Mouse (Mus musculus): ENCODE measurements around the gene Hipk2. TPM values are rescaled to one million over a fixed set of nuclear protein-coding genes. Genes with fewer than 3 reads are reported as not detected.

The Hipk2 gene
- polyA plus RNA-seq, 2 experiments, result 11.9 to 12.3 TPM

DNA sequence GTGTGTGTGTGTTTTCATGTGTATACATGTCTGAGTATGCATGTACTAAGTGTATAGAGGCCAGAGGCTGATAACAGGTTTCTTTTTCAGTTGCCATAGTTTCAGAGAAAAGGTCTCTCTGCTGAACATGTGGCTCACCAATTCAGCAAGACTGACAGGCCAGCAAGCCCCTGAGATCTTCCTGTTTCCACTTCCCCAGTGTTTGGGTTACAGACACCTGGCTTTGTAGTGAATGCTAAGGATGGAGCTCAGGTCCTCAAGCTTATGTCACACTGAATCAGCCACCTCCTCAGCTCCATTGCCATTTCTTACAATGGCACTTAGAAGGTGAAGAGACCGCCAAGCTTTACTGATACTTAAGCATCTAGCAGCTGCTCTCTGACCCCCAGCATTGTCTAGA lies 55.1 kb downstream of the Hipk2 start:
- DNase-seq (ENCODE audit: low spot score), result no peak

DNA sequence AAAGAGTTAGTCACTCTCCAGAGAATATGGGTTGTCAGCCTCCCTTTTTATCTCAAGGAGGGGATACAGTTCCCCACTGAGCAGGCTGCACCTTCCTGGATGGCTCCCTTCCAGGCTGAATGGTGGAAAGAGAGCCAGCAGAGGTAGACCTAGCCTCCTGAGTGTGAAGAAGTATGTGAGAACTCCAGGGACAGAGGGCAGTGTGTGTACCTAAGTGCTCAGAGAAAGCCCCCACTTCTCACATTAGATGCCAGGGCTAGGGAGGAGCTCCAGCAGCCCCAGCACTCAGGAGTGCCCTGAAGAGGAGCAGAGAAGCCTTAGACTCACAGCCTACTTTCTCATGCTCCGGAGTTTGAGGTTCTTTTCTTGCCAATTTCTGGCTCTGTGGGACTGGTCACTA lies 59.7 kb downstream of the Hipk2 start:
- no peak overlapping the region for H3K9ac ChIP-seq (ENCODE audit: low read depth, low read length, severe bottlenecking)
- DNase-seq (ENCODE audit: low spot score) (no peak), ATAC-seq (ENCODE audit: low FRiP score, low read depth) (no peak)
- no peak for TF ChIP-seq POLR2A (IDR thresholded peaks at IDR 0.05; ENCODE audit: borderline replicate concordance, extremely low read depth, insufficient read depth, insufficient read length)
- no peak overlapping the region for H3K4me2 ChIP-seq (replicated peaks; ENCODE audit: low read depth, low read length, severe bottlenecking)
- no peaks in the 10 kb centered on the region for H3K9me3 ChIP-seq (ENCODE audit: control insufficient read depth, low read length)
- H3K27me3 ChIP-seq (ENCODE audit: control insufficient read depth, insufficient read depth, low read length), result no peaks in the 10 kb centered on the region
- WGBS, result 90% methylated on average over 1 of the region's 1 CpGs
- no peak overlapping the region for H3K4me3 ChIP-seq (replicated peaks; ENCODE audit: low read length)
- 0 out of 2 replicates have a peak, but pooled peaks cover 3% of the 10 kb centered on the region for H3K4me1 ChIP-seq (ENCODE audit: control insufficient read depth, insufficient read depth, low read length)
- H3K27ac ChIP-seq (replicated peaks; ENCODE audit: low read depth, low read length), result no peak overlapping the region
- peaks cover 53% of the 10 kb centered on the region for H3K36me3 ChIP-seq (ENCODE audit: control insufficient read depth, insufficient read depth, low read length)

More for the DNA sequence above, 55.1 kb downstream of the Hipk2 start:
- Histone ChIP-seq H3K4me3 (replicated peaks; ENCODE audit: low read length) (no peak overlapping the region), H3K9ac (ENCODE audit: low read depth, low read length, severe bottlenecking) (no peak overlapping the region), H3K4me2 (replicated peaks; ENCODE audit: low read depth, low read length, severe bottlenecking) (no peak overlapping the region), H3K9me3 (ENCODE audit: control insufficient read depth, low read length) (no peaks in the 10 kb centered on the region), H3K27ac (replicated peaks; ENCODE audit: low read depth, low read length) (no peak overlapping the region), H3K4me1 (ENCODE audit: control insufficient read depth, insufficient read depth, low read length) (no peaks in the 10 kb centered on the region), H3K36me3 (ENCODE audit: control insufficient read depth, insufficient read depth, low read length) (peaks cover 32% of the 10 kb centered on the region), H3K27me3 (ENCODE audit: control insufficient read depth, insufficient read depth, low read length) (no peaks in the 10 kb centered on the region)
- no peak for ATAC-seq (ENCODE audit: low FRiP score, low read depth)
- TF ChIP-seq POLR2A (IDR thresholded peaks at IDR 0.05; ENCODE audit: borderline replicate concordance, extremely low read depth, insufficient read depth, insufficient read length), result no peak
- WGBS, result 91% methylated on average over 1 of the region's 1 CpGs

DNA sequence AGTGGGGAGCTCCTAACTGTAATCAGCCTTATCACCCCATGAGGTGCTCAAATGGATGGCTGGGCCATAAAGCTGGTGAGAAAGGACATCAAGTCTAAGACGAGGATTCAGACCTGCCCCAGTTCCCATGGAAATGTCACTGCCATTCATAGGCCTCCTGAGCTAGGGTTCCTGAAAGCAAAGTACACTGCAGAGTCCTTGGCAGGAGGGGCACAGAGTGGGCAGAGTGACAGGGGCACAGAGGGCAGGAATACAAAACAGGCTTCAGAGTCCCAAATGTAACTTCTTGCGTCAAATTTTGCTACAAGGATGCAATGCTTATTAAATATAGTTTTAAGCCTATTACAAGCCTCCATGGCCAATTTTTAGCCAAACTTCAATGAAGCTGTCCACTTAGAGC lies 60.4 kb downstream of the Hipk2 start:
- DNase-seq (ENCODE audit: low spot score) (no peak), ATAC-seq (ENCODE audit: low FRiP score, low read depth) (no peak)
- H3K4me2 ChIP-seq (replicated peaks; ENCODE audit: low read depth, low read length, severe bottlenecking), result no peak overlapping the region
- TF ChIP-seq POLR2A (IDR thresholded peaks at IDR 0.05; ENCODE audit: borderline replicate concordance, extremely low read depth, insufficient read depth, insufficient read length), result no peak
- no peak overlapping the region for H3K4me3 ChIP-seq (replicated peaks; ENCODE audit: low read length)
- 0 out of 2 replicates have a peak, but pooled peaks cover 3% of the 10 kb centered on the region for H3K4me1 ChIP-seq (ENCODE audit: control insufficient read depth, insufficient read depth, low read length)
- no peak overlapping the region for H3K9ac ChIP-seq (ENCODE audit: low read depth, low read length, severe bottlenecking)
- no peaks in the 10 kb centered on the region for H3K27me3 ChIP-seq (ENCODE audit: control insufficient read depth, insufficient read depth, low read length)
- H3K36me3 ChIP-seq (ENCODE audit: control insufficient read depth, insufficient read depth, low read length), result peaks cover 53% of the 10 kb centered on the region
- WGBS, result 74% methylated on average over 2 of the region's 2 CpGs
- H3K9me3 ChIP-seq (ENCODE audit: control insufficient read depth, low read length), result no peaks in the 10 kb centered on the region
- H3K27ac ChIP-seq (replicated peaks; ENCODE audit: low read depth, low read length), result no peak overlapping the region

DNA sequence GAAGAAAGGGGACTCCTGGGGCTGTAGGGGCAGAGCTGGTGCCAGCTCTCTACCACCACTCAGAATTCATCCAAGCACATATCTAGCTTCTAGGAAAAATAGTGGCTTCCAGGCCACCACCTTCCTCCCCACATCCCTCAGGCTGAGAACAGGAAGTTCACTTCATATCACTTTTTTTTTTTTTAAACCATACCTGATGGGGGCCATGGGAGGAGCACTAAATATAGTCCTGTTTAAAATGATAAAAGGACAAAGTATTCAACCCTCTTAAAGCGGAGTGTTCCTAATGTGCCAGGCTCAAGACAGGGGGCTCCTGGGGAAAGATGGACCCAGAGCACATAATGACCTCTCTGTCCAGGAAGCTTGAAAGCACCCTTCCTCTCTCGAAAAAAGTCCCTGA lies 61.3 kb downstream of the Hipk2 start:
- Histone ChIP-seq H3K27ac (replicated peaks; ENCODE audit: low read depth, low read length) (no peak overlapping the region), H3K36me3 (ENCODE audit: control insufficient read depth, insufficient read depth, low read length) (peaks cover 53% of the 10 kb centered on the region), H3K4me2 (replicated peaks; ENCODE audit: low read depth, low read length, severe bottlenecking) (no peak overlapping the region), H3K4me3 (replicated peaks; ENCODE audit: low read length) (no peak overlapping the region), H3K9me3 (ENCODE audit: control insufficient read depth, low read length) (no peaks in the 10 kb centered on the region), H3K9ac (ENCODE audit: low read depth, low read length, severe bottlenecking) (no peak overlapping the region), H3K27me3 (ENCODE audit: control insufficient read depth, insufficient read depth, low read length) (no peaks in the 10 kb centered on the region), H3K4me1 (ENCODE audit: control insufficient read depth, insufficient read depth, low read length) (0 out of 2 replicates have a peak, but pooled peaks cover 3% of the 10 kb centered on the region)
- 88% methylated on average over 2 of the region's 2 CpGs for WGBS
- DNase-seq (ENCODE audit: low spot score) (no peak), ATAC-seq (ENCODE audit: low FRiP score, low read depth) (no peak)
- no peak for TF ChIP-seq POLR2A (IDR thresholded peaks at IDR 0.05; ENCODE audit: borderline replicate concordance, extremely low read depth, insufficient read depth, insufficient read length)

DNA sequence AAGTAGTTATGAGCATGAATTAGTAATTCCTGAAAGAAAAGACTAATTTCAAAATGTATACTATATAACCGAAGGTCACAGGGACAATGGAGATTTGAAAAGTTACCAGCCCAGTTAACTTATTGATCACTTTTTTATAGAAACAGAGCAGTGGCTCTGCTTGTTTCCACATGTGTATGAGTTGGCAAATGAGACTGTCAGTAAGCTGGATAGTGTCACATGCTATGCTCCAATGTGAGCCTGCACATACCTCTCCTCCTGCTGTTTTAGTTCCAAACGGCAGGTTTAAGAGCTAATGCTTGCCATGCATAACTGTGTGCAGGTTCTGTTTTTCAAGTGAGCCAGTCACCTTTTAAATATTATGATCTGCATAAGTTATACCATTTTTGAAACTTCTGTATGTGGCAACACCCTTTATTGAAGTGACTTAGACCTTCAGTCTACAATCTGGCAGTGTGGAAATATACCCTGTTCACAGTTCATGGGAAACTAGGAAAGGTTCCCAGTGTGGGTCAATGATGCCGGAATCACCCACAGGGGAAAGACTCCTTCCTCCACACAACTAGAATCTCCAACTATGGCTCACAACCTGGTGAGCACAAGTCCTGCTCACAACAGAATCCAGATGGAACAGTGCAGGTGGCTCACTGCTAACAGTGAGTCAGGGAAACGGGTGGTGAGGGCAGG lies 64.4 kb downstream of the Hipk2 start:
- no peaks in the 10 kb centered on the region for H3K27me3 ChIP-seq (ENCODE audit: control insufficient read depth, insufficient read depth, low read length)
- 63% methylated on average over 4 of the region's 4 CpGs for WGBS
- DNase-seq (ENCODE audit: low spot score) (no peak), ATAC-seq (ENCODE audit: low FRiP score, low read depth) (no peak)
- TF ChIP-seq POLR2A (IDR thresholded peaks at IDR 0.05; ENCODE audit: borderline replicate concordance, extremely low read depth, insufficient read depth, insufficient read length), result no peak
- peaks cover 32% of the 10 kb centered on the region for H3K36me3 ChIP-seq (ENCODE audit: control insufficient read depth, insufficient read depth, low read length)
- no peak overlapping the region for H3K27ac ChIP-seq (replicated peaks; ENCODE audit: low read depth, low read length)
- no peaks in the 10 kb centered on the region for H3K9me3 ChIP-seq (ENCODE audit: control insufficient read depth, low read length)
- H3K9ac ChIP-seq (ENCODE audit: low read depth, low read length, severe bottlenecking), result no peak overlapping the region
- H3K4me2 ChIP-seq (replicated peaks; ENCODE audit: low read depth, low read length, severe bottlenecking), result no peak overlapping the region
- H3K4me1 ChIP-seq (ENCODE audit: control insufficient read depth, insufficient read depth, low read length), result 0 out of 2 replicates have a peak, but pooled peaks cover 3% of the 10 kb centered on the region
- no peak overlapping the region for H3K4me3 ChIP-seq (replicated peaks; ENCODE audit: low read length)

All from limb, embryonic 14.5 days (tissue).